Mouse (Mus musculus) left cerebral cortex, adult 8-10 months (tissue): ENCODE measurements at regions not wholly inside any gene's neighbourhood (a gene's known extent, or its start where the extent isn't known, plus 50 kb on each side); places are given as distances from the start of the nearest gene placed in this dataset.

ENCODE experiments used
- DNase-seq, 2 experiments: peaks; one replicate each; pipeline ENCODE4 v3.0.0; 2022; ENCODE audit warnings: low spot score in 2 of 2

- DNase-seq = no peak
Observed at GRCm38 (mm10) chr9:85524733-85525132, 197.6 kb upstream of the Tent5a start.

- no peak for DNase-seq
Observed at GRCm38 (mm10) chr9:85521342-85521741, 194.2 kb upstream of the Tent5a start.

GRCm38 (mm10) chr9:85520941-85521340 is 193.8 kb upstream of the Tent5a start:
- DNase-seq = no peak

GRCm38 (mm10) chr9:85499006-85499405 is 171.9 kb upstream of the Tent5a start:
- no peak for DNase-seq

GRCm38 (mm10) chr9:85497348-85497747 is 170.2 kb upstream of the Tent5a start:
- DNase-seq = no peak

- DNase-seq = no peak
Observed at GRCm38 (mm10) chr9:85496506-85497239, 169.5 kb upstream of the Tent5a start.

GRCm38 (mm10) chr9:85495056-85495455 is 167.9 kb upstream of the Tent5a start:
- DNase-seq = no peak

- DNase-seq = no peak
Observed at GRCm38 (mm10) chr9:85493760-85494159, 166.6 kb upstream of the Tent5a start.

GRCm38 (mm10) chr9:85490367-85490766 is 163.2 kb upstream of the Tent5a start:
- no peak for DNase-seq

- DNase-seq = no peak
Observed at GRCm38 (mm10) chr9:85487915-85488314, 160.8 kb upstream of the Tent5a start.

GRCm38 (mm10) chr9:85487052-85487668 is 160.0 kb upstream of the Tent5a start:
- DNase-seq = no peak

- no peak for DNase-seq
Observed at GRCm38 (mm10) chr9:85485749-85486148, 158.6 kb upstream of the Tent5a start.

GRCm38 (mm10) chr9:85483248-85483647 is 156.1 kb upstream of the Tent5a start:
- no peak for DNase-seq

- no peak for DNase-seq
Observed at GRCm38 (mm10) chr9:85480566-85480965, 153.4 kb upstream of the Tent5a start.

- DNase-seq = no peak
Observed at GRCm38 (mm10) chr9:85475214-85475613, 148.1 kb upstream of the Tent5a start.

- no peak for DNase-seq
Observed at GRCm38 (mm10) chr9:85470264-85470821, 143.2 kb upstream of the Tent5a start.

GRCm38 (mm10) chr9:85469288-85469687 is 142.1 kb upstream of the Tent5a start:
- no peak for DNase-seq

GRCm38 (mm10) chr9:85466671-85467070 is 139.5 kb upstream of the Tent5a start:
- no peak for DNase-seq

- DNase-seq = no peak
Observed at GRCm38 (mm10) chr9:85459062-85459805, 132.1 kb upstream of the Tent5a start.

GRCm38 (mm10) chr9:85458356-85458755 is 131.2 kb upstream of the Tent5a start:
- DNase-seq = no peak

- DNase-seq = no peak
Observed at GRCm38 (mm10) chr9:85457400-85457799, 130.3 kb upstream of the Tent5a start.

- no peak for DNase-seq
Observed at GRCm38 (mm10) chr9:85455382-85455781, 128.2 kb upstream of the Tent5a start.
